Mouse (Mus musculus) brain, embryonic 14.5 days (tissue): Measurements from ENCODE around the gene Ren1.

Source experiments
- CTCF ChIP-seq: fragments of 200-500 bp; IDR thresholded peaks from 2 replicates; pipeline ENCODE4 v1.5.1; 2012; ENCODE audit warnings: inconsistent platforms, mild to moderate bottlenecking, moderate library complexity, borderline replicate concordance; ENCODE audit not compliant: insufficient read depth, insufficient read length; ENCODE audit errors: extremely low read depth
- POLR2A ChIP-seq: fragments of 200-500 bp; IDR thresholded peaks from 2 replicates; pipeline ENCODE4 v1.6.1; 2012; ENCODE audit warnings: mild to moderate bottlenecking, inconsistent platforms, borderline replicate concordance; ENCODE audit not compliant: poor library complexity, insufficient read depth, insufficient read length, severe bottlenecking; ENCODE audit errors: extremely low read depth

- no peak for TF ChIP-seq CTCF
- TF ChIP-seq POLR2A, result no peak
Observed at GRCm38 (mm10) chr1:133363276-133364021, 13.1 kb downstream of the Ren1 start, which contains the start of gene Etnk2.
